Mouse (Mus musculus): ENCODE measurements around the gene Gm5592. TPM values are rescaled to one million over a fixed set of nuclear protein-coding genes. Genes with fewer than 3 reads are reported as not detected.
"Not testable (repeated sequence)": the region's sequence is repeated elsewhere in the genome, so short reads cannot be mapped to it uniquely, and the experiment has no call there.

The Gm5592 gene
- polyA plus RNA-seq (2017; shearing (Covaris generic)): not detected

DNA sequence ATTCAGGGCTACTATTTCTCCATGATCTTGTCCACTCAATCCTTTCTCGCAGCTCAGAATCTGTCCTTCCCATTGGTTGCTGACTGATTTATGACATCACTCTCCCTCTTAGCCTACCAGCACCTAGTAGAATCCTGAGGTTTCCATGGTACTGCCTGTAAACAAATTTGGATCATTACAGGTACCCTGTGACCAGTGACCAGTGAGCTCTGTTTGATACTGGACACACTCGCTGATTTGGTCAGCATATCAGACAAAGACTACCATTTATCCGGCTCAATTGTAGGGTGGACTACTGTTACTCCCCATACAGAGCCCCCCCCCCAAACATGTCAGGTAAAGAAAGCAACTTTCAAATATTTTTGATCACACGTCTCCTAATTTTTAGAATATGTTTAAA, at the start of gene Gm5592:
TSS of gene Gm5592 (plus strand) at position 301 of the 400 bp plus-strand sequence.
- ATAC-seq: not testable (repeated sequence)

DNA sequence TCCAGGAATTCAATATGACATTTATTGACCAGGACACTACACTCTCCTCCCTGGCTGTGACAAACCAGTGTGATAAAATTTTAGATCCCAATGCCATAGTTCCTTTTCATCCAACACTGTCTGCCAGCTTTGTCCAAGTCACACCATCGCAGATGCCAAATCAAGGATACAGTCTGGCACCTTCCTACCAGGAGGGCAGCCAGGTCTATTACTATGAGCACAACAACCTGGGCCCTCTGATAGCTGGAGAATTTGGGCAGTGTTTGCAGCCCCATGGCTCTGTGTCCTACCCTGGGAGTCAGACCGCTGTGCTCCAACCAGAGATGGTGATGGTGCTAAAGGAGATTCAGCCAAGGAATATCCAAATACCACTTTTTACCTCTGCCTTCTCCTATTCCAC, 2.2 kb downstream of the Gm5592 start:
- not testable (repeated sequence) for ATAC-seq

- not testable (repeated sequence) for ATAC-seq
Measured at GRCm38 (mm10) chr7:41157879-41158278, 4.2 kb downstream of the Gm5592 start.

- ATAC-seq: not testable (repeated sequence)
Measured at GRCm38 (mm10) chr7:41158562-41158961, 4.9 kb downstream of the Gm5592 start.

DNA sequence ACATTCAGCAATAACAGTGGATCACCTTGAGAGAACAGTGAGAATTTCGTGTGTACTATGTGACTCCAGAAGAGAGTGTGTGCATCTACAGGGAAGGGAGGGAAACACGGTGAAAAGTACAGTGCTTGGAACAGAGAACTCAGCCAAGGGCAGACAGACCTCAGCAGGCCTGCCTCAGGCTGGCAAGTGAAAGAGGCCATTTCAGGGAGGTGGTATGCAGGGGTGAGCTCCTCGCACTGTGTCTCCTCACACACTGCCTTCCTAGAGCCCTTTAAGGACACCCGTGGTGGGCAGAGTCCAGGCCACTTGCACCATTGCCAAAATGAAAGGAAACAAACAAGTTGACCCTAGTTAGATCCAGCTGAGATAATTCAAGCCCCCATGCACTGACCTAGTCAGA, 40.0 kb downstream of the Gm5592 start:
- no peak for ATAC-seq

Other genes with a start within 250 kb of the Gm5592 start
- gene 4930433I11Rik, start 166.3 kb upstream of the Gm5592 start, polyA plus RNA-seq (2017; shearing (Covaris generic)): not detected
- gene Gm4884, start 121.1 kb upstream of the Gm5592 start, polyA plus RNA-seq (2017; shearing (Covaris generic)): not detected
- 10 to 100 TPM; 35.9 to 49.3 TPM for gene AI987944, start 239.5 kb downstream of the Gm5592 start, polyA plus RNA-seq (2017; shearing (Covaris generic))

All from CD4-positive, CD25-positive, alpha-beta regulatory T cell, adult 4 months (primary cell).